28 mouse cellular contexts compared by ENCODE assay signal in the genomic region with DNA sequence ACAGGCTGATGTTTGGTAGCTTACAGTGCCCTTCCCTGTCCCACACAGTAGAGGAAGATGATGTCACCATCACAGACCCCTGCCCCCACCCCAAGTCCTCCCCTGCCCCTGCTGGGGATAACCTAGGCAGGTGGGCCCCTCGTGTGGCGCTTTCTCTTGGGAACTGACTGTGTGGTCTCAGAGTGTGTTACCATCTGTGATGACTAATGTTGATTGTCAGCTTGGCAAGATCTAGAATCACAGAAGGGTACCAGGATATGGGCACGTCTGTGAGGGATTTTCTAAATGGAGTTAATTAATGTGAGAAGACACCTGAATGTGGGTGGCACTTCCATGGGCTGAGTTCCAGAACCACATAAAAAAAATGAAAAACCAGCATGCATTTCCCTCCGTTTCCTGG. TPM values are rescaled to one million over a fixed set of nuclear protein-coding genes. Genes with fewer than 3 reads are reported as not detected.
A peak's percentile ranks its signal among the peaks of the same experiment; 100 is the strongest.
DNase-seq lines count a peak whose midpoint lies in the region; ATAC-seq and TF ChIP-seq lines count a peak whose summit lies in the region.
"Had no signal": no experiment of that assay in that cellular context is flagged by ENCODE, and none has a peak within 500 bp of the region (broad histone marks: within the 10 kb centered on the region; RNA-seq: fewer than 3 reads in every experiment).

No protein-coding gene starts in this region.

- no peak for TF ChIP-seq POLR2A in brain, embryonic 14.5 days (IDR thresholded peaks at IDR 0.05; ENCODE audit: borderline replicate concordance, extremely low read depth, insufficient read depth, insufficient read length, poor library complexity, severe bottlenecking)

- no peak overlapping the region for H3K27ac ChIP-seq in embryonic facial prominence, embryonic 14.5 days (replicated peaks; ENCODE audit: low read depth, low read length)
- H3K27ac ChIP-seq in embryonic facial prominence, embryonic 10.5 days (replicated peaks), result no peak overlapping the region
- peak overlapping the region; percentile 16; the same call in 1 of the 2 replicates for H3K27ac ChIP-seq in forebrain, embryonic 15.5 days (replicated peaks)
- H3K27ac ChIP-seq: hindbrain, embryonic 10.5 days; kidney, postnatal 0 days; left cerebral cortex, adult 2 months; liver, embryonic 12.5 days; midbrain, embryonic 12.5 days had no signal

- WGBS in embryonic facial prominence, embryonic 14.5 days, result 63% methylated on average over 4 of the region's 4 CpGs
- WGBS in embryonic facial prominence, embryonic 10.5 days, result 75% methylated on average over 4 of the region's 4 CpGs
- 36% methylated on average over 4 of the region's 4 CpGs for WGBS in forebrain, embryonic 15.5 days

- H3K9ac ChIP-seq in embryonic facial prominence, embryonic 14.5 days (ENCODE audit: low read depth, low read length), result no peak overlapping the region
- H3K9ac ChIP-seq in forebrain, embryonic 15.5 days (replicated peaks), result no peak overlapping the region
- H3K9ac ChIP-seq: liver, embryonic 12.5 days; liver, postnatal 0 days; midbrain, embryonic 12.5 days had no signal

- TF ChIP-seq CTCF in brain, embryonic 14.5 days (IDR thresholded peaks at IDR 0.05; ENCODE audit: borderline replicate concordance, extremely low read depth, insufficient read depth, insufficient read length), result no peak

- H3K4me2 ChIP-seq in embryonic facial prominence, embryonic 14.5 days (ENCODE audit: low read depth, low read length), result no peak overlapping the region
- no peak overlapping the region for H3K4me2 ChIP-seq in forebrain, embryonic 15.5 days (replicated peaks)
- H3K4me2 ChIP-seq: liver, embryonic 12.5 days; midbrain, embryonic 12.5 days had no signal

- no peaks in the 10 kb centered on the region for H3K27me3 ChIP-seq in embryonic facial prominence, embryonic 14.5 days (replicated peaks; ENCODE audit: control insufficient read depth, insufficient read depth, low read length)
- no peaks in the 10 kb centered on the region; the same call in 1 of the 2 replicates for H3K27me3 ChIP-seq in embryonic facial prominence, embryonic 10.5 days (replicated peaks; ENCODE audit: low read depth, poor library complexity, severe bottlenecking)
- H3K27me3 ChIP-seq in forebrain, embryonic 15.5 days, result no peaks in the 10 kb centered on the region
- H3K27me3 ChIP-seq: liver, embryonic 12.5 days; megakaryocyte, embryonic 14.5 days had no signal

- ATAC-seq in embryonic facial prominence, embryonic 14.5 days (ENCODE audit: low read depth), result peak; percentile 56; the same call in 1 of the 2 replicates
- peak; percentile 85 for ATAC-seq in forebrain, embryonic 15.5 days (replicated peaks)
- ATAC-seq: hindbrain, embryonic 16.5 days; intestine, embryonic 16.5 days; liver, embryonic 12.5 days; liver, postnatal 0 days had no signal

- no peak for DNase-seq in embryonic facial prominence, embryonic 14.5 days (ENCODE audit: low spot score)
- DNase-seq in embryonic facial prominence, embryonic 10.5 days (ENCODE audit: low spot score), result no peak
- peak; percentile 55 for DNase-seq in layer of hippocampus, adult 9-11 months
- DNase-seq in layer of hippocampus, postnatal 36 days, result no peak
- peak; percentile 91 for DNase-seq in brain, embryonic 14.5 days (ENCODE audit: low read depth)
- DNase-seq in adipocyte (ENCODE audit: low spot score), result no peak
- no peak for DNase-seq in urinary bladder, postnatal 4 days (ENCODE audit: low spot score in 2 of 2)
- DNase-seq: adrenal gland, postnatal 10 days; cerebellum, adult 11-12 months; cerebellum, postnatal 14 days; gastrocnemius, postnatal 10 days; heart, postnatal 14 days; kidney, adult 8-10 months; liver, postnatal 0 days; lung, postnatal 36 days; thymus, adult 2 months; thymus, postnatal 36 days had no signal

- H3K9me3 ChIP-seq in embryonic facial prominence, embryonic 14.5 days (ENCODE audit: control insufficient read depth, low read length), result peaks cover 5% of the 10 kb centered on the region
- no peaks in the 10 kb centered on the region for H3K9me3 ChIP-seq in embryonic facial prominence, embryonic 10.5 days
- no peaks in the 10 kb centered on the region for H3K9me3 ChIP-seq in forebrain, embryonic 15.5 days
- H3K9me3 ChIP-seq: hindbrain, embryonic 10.5 days; liver, embryonic 12.5 days; midbrain, embryonic 12.5 days had no signal

- H3K36me3 ChIP-seq in embryonic facial prominence, embryonic 14.5 days (ENCODE audit: control insufficient read depth, insufficient read depth, low read length), result no peaks in the 10 kb centered on the region
- no peaks in the 10 kb centered on the region for H3K36me3 ChIP-seq in embryonic facial prominence, embryonic 10.5 days (replicated peaks)
- no peaks in the 10 kb centered on the region for H3K36me3 ChIP-seq in forebrain, embryonic 15.5 days
- H3K36me3 ChIP-seq: G1E; hindbrain, embryonic 10.5 days; liver, embryonic 12.5 days; midbrain, embryonic 12.5 days had no signal

- no peak overlapping the region for H3K4me3 ChIP-seq in embryonic facial prominence, embryonic 14.5 days (ENCODE audit: low read depth, low read length)
- no peak overlapping the region for H3K4me3 ChIP-seq in embryonic facial prominence, embryonic 10.5 days
- H3K4me3 ChIP-seq in forebrain, embryonic 15.5 days, result no peak overlapping the region
- H3K4me3 ChIP-seq: hindbrain, embryonic 10.5 days; left cerebral cortex, adult 2 months; liver, embryonic 12.5 days; megakaryocyte, embryonic 14.5 days; midbrain, embryonic 12.5 days had no signal

- no peaks in the 10 kb centered on the region for H3K4me1 ChIP-seq in embryonic facial prominence, embryonic 14.5 days (ENCODE audit: control insufficient read depth, insufficient read depth, low read length)
- peaks cover 13% of the 10 kb centered on the region for H3K4me1 ChIP-seq in embryonic facial prominence, embryonic 10.5 days
- peaks cover 28% of the 10 kb centered on the region for H3K4me1 ChIP-seq in forebrain, embryonic 15.5 days
- H3K4me1 ChIP-seq: liver, embryonic 12.5 days; megakaryocyte, embryonic 14.5 days had no signal

RNA-seq across cellular contexts. Expression of a gene that starts 12.7 kb away (rescaled TPM):
- 15.3 and 17.2 TPM in 2 replicates for polyA plus RNA-seq in embryonic facial prominence, embryonic 14.5 days (2014; fragmentation: Nextera tagmentation; extraction: Ambion mirVana)
- 0.91 and 2.5 TPM in 2 replicates for polyA plus RNA-seq in embryonic facial prominence, embryonic 10.5 days (2016; fragmentation: Nextera tagmentation; extraction: Ambion mirVana)
- total RNA-seq in layer of hippocampus, postnatal 36 days (2021), result 1 to 10 TPM; 1.7 to 3.3 TPM
- 1.4 and 3.1 TPM in 2 replicates for polyA plus RNA-seq in brain, embryonic 14.5 days (2012; rRNA removed)
- polyA plus RNA-seq in forebrain, embryonic 15.5 days (2015; fragmentation: Nextera tagmentation; extraction: Ambion mirVana), result 2.6 and 3.1 TPM in 2 replicates
- total RNA-seq: monocyte, adult 5-6 weeks had no signal
- polyA plus RNA-seq: G1E had no signal

Comparison
In these comparisons a context has a peak if more than half of its experiments do, and no peak if none do; other contexts are left out.
1. DNase-seq: peak in layer of hippocampus, adult 9-11 months (single experiment) and brain, embryonic 14.5 days (single experiment); none in embryonic facial prominence, embryonic 14.5 days (single experiment), embryonic facial prominence, embryonic 10.5 days (single experiment), layer of hippocampus, postnatal 36 days (0 of 2), adipocyte (single experiment) and urinary bladder, postnatal 4 days (0 of 2).